Mouse (Mus musculus): Measurements from ENCODE around the gene Son.
"Not testable (repeated sequence)": the region's sequence is repeated elsewhere in the genome, so short reads cannot be mapped to it uniquely, and the experiment has no call there.

The Son gene

DNA sequence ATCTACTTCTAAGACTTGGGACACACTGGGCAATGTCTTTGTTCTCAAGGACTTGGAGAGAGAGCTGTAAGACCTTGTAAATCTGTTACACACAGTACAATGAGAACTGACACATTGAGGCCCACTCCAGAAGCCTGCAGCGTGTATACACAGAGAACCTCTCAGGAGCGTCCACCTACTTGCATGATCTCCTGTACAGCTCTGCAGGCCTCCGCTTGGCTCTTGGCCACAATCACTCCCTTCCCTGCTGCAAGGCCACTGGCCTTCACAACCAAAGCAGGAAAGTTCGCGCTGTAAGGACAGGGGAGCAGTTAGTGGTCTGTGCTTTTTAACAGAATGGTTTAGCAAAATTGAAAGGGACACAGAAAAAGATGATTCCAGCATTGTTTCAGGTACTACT lies 8.1 kb upstream of the Son start:
- DNase-seq (ENCODE audit: low read depth) = no peak

DNA sequence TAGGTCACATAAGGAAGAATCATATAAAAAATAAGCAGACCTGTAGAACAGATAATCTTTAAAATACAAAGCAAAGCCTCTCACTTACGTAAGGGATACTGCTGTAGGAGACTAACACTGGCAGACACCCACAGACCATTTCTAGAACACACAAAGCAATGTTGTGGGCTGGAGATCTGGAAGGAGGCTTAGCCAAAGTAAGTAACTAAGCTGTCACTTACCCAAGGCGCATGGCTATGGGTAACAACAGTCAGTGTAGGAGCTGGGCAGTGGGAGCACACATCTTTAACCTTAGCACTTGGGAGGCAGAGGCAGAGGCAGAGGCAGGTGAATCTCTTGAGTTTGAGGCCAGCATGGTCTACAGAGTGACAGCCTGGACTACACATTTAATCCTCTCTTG lies 7.7 kb upstream of the Son start:
- no peak for DNase-seq (ENCODE audit: low read depth)

DNA sequence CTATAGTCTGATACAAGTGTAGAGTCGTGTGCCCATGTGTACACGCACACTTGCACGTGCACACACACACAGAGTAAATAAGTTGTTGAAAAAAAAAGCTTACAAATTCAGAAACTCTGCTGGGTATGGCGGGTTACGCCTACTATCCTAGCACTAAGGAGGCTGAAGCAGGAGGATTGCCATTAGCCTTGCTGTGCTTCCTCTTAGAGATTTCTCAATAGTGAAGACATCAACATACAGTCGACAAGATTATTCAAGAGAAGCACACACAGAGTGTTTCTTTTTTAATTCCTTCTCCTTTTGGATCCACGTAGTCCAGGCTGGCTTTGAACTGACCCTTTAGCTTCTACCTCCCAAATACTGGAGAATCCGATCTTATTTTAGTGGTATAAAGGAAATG lies 7.1 kb upstream of the Son start:
- no peak for DNase-seq (ENCODE audit: low read depth)

DNA sequence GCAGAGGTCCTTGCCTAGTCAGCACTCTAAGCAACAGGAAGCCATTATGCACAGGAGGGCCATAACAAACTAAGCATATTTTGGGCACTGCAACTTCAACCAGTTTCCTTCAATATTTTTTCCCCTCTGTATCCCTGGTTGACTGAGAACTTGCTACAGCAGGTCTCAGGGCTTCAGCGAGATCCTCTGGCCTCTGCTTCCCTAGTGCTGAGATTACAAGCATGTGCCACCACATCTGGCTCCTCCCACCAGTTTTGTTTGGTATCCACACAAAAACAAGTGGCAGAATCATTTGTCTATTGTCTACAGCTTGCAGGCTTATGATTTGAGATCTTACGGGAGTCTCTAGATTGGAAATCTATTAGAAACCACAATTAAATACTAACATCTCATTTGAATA lies 2.4 kb upstream of the Son start:
- DNase-seq (ENCODE audit: low read depth) = peak; percentile 43

DNA sequence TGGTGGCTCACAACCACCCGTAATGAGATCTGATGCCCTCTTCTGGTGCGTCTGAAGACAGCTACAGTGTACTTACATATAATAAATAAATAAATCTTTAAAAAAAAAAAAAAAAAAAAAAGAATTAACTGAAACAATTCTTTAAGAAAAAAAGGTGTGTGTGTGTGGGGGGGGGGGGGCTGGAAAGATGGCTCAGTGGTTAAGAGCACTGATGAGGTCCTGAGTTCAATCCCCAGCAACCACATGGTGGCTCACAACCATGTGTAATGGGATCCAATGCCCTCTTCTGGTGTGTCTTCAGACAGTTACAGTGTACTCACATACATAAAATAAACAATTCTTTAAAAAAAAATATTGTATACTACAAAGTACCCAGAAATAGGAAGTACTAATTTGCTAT lies 1.9 kb upstream of the Son start:
- not testable (repeated sequence) for DNase-seq (ENCODE audit: low read depth)

DNA sequence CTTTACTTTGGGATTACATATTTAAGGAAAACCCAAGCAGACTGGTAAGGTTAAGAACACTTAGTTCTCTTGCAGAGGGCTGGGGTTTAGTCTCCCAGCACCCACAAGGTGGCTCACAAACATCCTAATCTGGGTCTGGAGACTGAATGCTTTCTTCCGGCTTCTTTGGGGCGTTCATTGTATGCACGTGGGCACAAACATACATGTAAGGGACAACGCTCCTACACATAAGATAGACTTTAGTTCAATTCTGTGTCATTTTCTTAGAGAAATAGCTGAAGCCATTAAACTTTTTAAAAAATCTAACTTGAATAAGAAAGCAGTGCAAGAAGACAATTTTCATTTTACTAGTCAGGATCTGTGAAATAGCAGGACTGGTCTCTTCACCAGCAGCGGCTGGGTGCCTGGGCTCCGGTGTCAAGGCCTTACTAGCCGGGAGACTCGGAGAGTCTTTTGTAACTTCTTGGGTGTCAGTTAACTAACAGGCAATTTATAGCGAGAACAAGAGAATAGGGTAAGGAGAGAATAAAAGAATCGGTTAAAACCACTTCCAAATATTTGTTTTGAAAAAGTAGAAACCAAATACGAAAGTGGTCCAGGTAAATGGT lies 1.2 kb upstream of the Son start:
- DNase-seq (ENCODE audit: low read depth) = peak; percentile 86

DNA sequence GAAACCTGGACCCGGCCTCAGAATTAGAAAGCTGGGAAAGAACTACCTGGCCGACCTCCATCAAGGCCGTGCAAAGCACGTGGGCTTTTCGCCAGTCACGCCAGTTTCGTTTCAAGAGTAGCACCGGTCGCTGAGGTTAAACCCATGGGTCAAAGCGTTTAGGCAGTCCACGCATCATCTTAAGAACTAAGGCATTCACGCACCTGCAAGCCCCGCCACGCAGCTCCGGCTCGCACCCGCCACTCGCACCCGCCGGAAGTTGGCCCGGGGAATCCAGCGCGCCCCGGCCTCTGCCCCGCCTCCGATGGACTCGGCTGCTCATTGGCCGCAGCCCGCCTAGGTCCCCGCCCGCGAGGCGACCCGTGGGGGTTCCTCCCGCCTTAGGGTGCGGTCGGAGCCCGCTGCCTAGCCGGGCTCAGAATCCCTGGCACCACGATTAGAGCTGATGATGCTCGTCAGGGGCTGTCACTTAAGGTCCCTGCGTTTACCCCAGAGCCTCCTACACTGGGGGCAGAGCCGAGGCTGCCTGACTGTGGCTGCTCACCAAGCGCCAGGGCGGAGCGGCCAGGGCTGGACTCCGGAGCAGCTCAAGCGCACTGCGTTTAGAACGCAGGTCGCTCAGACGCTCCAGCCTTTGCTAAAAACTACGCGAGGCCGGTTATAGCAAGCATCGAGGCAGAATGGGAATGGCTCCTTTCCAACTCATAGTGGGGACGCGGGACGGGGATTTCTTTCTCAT lies 456 bp upstream of the Son start, which contains the start of gene Gart:
TSS of gene Gart (minus strand) at position 272 of the 739 bp plus-strand sequence.
- DNase-seq (ENCODE audit: low read depth) = peak; percentile 94

DNA sequence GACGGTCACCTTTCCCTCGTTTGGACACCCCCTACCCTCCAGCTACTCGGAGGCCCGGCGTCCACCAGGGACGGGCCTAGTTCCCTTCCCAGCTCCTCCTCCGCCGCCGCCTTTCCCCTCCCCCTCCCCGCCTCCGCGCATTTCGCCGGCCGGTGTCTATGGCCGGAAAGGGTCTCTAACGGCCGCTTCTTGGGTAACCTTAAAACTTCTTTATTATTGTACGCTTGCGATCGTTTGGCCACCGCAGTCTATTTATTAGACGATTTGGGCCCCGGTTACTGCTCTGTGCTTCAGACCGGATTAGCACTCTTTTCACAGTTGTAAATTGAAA lies 879 bp downstream of the Son start:
- peak; percentile 82 for DNase-seq (ENCODE audit: low read depth)

DNA sequence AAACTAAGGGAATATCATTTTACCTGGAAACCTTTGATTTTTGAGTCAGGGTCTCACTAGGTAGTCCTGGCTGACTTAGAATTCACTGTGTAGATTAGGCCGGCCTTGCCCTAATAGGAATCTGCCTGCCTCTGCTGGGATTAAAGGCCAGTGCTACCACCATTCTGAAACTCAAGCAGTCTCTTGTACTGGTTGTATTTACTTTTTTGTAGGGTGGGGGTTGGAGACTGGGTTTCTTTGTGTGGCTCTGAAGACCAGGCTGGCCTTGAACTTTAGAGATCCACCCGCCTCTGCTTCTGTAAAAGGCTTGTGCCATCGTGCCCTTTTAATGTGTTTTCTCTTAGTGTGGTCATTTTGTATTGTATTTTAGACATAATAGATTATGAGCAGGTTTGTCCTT lies 1.9 kb downstream of the Son start:
- peak; percentile 17 for DNase-seq (ENCODE audit: low read depth)

DNA sequence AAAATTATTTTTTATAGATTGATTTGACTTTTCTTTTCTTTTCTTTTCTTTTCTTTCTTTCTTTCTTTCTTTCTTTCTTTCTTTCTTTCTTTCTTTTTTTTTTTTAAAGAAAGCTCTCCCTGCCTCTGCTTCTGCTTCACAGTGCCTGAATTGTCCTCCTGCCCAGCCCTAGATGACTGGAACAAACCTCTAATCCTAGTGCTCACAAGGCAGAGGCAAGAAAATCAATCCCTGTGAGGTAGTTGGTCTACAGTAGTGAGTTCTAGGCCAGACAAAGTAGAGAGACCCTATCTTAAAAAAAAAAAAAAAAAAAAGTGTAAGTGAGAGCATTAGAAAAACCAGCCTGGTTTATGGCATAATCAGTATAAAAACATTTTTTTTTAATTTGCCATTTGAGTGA lies 2.5 kb downstream of the Son start:
- no peak for DNase-seq (ENCODE audit: low read depth)

DNA sequence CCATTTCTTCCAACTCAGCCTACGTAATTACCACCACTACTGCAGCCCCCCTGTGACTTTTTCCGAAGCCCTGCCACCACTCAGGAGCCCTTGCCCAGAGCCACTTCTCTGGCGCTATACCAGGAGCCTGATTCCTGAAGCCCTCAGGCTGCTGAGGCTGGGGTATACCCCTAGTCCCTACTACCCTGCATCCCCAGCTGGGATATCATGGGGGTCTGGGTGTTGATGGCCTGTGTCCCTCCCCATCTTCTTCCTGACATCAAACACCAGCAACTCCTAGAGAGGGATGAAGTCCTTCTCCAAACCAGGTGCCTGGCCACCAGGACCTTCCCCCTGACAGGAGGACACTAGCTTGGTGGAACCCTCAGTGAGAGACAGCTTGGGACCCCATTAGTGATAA lies 4.9 kb downstream of the Son start:
- DNase-seq (ENCODE audit: low read depth) = no peak

DNA sequence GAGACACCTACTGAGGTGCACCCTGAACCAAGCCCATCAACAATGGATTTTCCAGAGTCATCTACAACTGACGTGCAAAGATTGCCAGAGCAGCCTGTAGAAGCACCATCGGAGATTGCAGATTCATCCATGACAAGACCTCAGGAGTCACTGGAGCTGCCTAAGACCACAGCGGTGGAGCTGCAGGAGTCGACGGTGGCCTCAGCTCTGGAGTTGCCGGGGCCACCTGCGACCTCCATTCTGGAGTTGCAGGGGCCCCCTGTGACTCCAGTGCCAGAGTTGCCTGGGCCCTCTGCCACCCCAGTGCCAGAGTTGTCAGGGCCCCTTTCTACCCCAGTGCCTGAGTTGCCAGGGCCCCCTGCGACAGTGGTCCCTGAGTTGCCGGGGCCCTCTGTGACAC lies 8.0 kb downstream of the Son start:
- no peak for DNase-seq (ENCODE audit: low read depth)

DNA sequence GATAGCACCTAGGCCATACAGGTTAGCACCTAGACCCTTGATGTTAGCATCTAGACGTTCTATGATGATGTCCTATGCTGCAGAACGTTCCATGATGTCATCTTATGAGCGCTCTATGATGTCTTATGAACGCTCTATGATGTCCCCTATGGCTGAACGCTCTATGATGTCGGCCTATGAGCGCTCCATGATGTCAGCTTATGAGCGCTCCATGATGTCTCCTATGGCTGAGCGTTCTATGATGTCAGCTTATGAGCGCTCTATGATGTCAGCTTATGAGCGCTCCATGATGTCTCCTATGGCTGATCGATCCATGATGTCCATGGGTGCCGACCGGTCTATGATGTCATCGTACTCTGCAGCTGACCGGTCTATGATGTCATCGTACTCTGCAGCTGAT lies 10.0 kb downstream of the Son start:
- no peak for DNase-seq (ENCODE audit: low read depth)

DNA sequence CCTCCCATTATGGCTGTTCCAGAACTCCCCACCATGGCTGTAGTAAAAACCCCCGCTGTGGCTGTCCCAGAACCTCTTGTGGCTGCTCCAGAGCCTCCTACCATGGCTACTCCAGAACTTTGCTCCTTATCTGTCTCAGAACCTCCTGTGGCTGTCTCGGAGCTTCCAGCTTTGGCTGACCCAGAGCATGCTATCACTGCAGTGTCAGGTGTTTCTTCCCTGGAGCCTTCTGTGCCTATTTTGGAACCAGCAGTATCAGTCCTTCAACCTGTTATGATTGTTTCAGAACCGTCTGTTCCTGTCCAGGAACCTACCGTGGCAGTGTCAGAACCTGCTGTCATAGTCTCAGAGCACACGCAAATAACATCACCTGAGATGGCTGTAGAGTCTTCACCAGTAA lies 11.2 kb downstream of the Son start:
- no peak for DNase-seq (ENCODE audit: low read depth)

DNA sequence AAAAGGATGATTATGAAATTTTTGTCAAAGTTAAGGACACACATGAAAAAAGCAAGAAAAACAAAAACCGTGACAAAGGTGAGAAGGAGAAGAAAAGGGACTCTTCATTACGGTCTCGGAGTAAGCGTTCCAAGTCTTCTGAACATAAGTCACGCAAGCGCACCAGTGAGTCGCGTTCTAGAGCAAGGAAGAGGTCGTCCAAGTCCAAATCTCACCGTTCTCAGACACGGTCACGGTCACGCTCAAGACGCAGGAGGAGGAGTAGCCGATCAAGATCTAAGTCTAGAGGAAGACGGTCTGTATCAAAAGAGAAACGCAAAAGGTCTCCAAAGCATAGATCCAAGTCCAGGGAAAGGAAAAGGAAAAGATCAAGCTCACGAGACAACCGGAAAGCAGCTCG lies 12.5 kb downstream of the Son start:
- DNase-seq (ENCODE audit: low read depth) = no peak

DNA sequence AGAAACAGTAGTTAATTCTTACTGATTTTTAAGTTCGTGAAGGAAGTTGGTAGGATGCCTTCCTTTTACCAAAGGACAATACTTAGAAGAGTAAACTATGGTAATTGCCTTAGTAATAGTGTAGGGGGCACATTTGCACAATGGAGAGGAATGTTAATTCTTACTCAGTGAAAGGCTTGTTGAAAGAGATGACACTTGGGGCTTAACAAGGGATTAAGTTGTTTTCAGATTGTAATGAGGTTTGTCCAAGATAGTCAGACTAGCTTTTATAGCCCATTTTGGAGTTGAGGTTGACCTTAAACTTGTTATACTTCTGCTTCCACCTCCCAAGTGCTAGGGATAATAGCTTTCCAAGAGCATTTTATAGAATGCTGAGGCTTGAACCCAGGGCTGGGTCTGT lies 14.1 kb downstream of the Son start:
- no peak for DNase-seq (ENCODE audit: low read depth)

DNA sequence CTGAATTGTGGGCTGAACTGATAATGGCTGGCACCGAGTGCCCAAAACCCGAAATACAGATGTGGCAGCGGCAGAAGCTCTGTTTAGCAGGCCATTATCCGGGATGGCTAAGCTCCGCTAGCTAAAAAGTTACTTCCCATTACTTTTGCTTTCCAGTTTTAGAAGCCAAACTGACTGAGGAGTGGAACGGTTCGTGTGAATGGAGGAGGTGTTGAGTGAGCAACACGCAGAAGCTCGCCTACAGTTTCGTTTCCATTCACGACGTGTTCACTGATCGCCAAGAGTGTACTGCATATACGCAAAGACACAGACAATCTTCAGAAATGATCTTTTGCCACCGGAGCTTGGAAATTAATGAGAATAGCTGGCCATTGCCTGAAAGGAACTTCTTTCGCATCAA lies 15.0 kb downstream of the Son start:
- no peak for DNase-seq (ENCODE audit: low read depth)

DNA sequence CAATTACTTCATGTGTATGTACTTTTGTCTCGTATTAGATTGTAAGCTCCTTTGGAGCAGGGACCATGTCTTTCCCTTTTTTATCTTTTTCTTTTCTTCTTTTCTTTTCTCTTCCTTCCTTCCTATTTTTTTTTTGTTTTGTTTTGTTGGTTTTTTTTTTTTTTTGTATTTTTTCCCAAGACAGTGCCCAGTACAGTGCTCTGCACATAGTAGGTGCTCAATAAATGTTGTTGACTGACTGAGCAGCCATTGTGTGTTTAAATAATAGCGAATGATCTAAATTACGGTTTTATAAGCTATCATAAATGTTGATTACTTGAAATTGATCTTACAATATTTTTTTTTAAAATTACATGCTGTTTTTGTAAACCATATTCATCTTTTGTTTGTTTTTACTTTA lies 16.5 kb downstream of the Son start:
- no peak for DNase-seq (ENCODE audit: low read depth)

DNA sequence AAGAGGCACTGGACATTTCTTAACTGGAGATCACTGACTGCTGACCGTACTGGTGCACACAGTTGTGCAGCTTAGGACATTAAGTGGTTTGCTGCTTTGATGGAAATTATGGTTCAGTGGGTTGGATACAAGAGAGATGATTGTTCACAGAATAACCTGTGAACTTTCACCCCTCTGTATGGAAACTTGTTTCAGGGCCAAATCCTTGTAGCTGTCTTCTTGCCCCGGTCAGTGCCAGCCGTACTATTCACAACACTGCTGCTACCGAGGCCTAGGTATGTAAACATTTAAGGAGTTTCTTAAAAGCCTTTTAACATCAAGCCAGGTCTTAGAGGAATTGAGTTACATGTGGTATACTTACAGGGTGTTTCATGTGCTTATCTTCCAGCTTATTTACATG lies 27.2 kb downstream of the Son start:
- no peak for DNase-seq (ENCODE audit: low read depth)

DNA sequence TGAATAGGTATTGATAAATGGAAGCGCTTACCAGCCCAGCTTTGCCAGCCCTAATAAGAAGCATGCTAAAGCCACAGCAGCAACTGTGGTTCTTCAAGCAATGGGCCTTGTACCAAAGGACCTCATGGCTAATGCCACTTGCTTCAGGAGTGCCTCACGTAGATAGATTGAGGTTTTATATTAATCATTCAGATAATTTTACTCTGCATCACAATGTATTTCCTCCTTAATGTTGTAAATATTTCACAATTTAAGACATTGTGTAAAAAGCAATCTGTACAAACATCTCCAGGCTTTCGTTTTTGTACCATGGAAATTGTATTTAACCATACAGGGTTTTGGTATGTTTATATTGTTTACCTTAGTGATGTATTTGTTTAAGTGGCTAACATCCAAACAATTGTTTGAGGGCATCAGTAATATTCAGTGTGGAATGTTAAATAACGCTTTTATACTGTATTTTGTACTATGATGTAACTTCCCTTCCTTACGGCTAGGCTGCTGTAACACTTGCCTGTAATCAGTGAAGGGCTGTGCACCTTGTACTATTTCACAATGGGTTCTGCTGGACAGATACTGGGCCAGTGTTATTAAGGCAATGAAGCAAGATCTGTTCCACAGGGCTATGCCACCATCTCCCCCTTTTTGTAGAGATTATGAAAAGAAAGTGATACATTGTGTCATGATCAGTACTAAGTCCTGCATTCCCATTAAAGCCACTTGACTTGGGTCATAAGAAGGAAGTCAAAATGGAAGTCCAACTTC lies 31.0 kb downstream of the Son start:
- no peak for DNase-seq (ENCODE audit: low read depth)

DNA sequence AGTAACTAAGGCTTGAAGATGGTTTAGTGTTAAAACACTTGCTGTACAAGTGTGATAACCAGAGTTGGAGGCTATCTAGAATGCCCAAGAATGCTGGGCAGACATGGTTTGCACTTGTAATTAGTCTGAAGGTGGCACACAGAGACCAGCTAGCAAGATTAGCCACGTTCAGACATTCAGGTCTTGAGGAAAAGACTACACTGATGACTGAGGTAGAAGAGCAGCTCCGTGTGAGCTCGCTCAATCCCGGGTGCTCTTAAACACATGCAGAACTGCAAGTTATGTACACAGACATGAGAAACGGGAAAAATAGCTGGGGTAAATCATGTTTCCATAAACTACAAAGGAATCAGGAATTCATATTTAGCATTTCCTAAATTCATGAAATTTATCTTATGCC lies 33.4 kb downstream of the Son start:
- no peak for DNase-seq (ENCODE audit: low read depth)

DNA sequence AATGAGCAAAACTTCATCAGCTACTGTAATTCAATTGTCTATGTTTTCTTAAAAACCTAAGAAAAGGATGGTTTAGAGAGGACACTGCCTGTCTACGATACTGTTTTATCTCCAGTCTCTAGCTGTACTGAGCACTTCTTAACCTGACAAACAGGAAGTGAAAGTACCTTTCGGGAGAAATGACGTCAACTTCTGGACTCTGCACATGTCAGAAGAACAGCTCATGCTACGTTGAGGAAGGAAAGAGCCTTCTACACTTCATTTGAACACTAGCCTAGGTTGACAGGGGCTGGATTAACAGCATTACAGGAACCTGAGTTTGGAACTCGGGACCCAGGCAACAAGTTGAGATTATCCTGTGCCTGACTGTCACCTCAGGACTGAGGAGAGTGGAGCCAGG lies 38.2 kb downstream of the Son start:
- DNase-seq (ENCODE audit: low read depth) = peak; percentile 94

DNA sequence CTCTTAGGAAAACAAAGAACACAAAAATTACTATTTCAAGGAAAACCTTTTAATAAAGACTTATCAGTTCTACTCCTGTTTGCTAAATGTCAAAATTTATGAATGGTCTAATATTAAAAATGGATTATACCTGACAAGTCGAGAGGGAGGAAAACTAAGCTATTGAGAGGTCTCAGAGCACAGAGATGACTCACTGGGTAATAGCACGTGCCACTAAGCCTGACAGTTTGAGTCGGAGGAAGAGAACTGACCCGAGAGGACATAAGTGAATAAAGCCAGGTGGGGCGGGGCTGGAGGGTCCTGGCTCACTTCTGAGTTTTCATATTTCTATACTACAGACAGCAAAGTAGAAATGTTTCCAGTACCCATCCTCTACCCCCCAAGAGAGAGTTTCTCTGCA lies 39.1 kb downstream of the Son start:
- DNase-seq (ENCODE audit: low read depth) = no peak
